Mouse (Mus musculus) liver, embryonic 14.5 days (tissue): ENCODE results near the gene Pear1. TPM values are rescaled to one million over a fixed set of nuclear protein-coding genes. Genes with fewer than 3 reads are reported as not detected.

Experiments
- ATAC-seq: fragments of 200-750 bp; cut with Nextera tagmentation; 2 replicates; pipeline ENCODE4 v1.8.0; 2017; ENCODE audit warnings: moderate number of reproducible peaks, mild to moderate bottlenecking, moderate library complexity; ENCODE audit not compliant: insufficient read depth
- DNase-seq, 3 experiments: peaks; one replicate each; pipeline ENCODE4 v3.0.0-alpha.2; 2012 to 2013; ENCODE audit warnings: low read depth in 3 of 3, low spot score in 3 of 3
- H3K27ac ChIP-seq: fragments of 300-500 bp; sonication (generic); 2 replicates; pipeline ENCODE4 v1.5.1; 2014; ENCODE audit warnings: moderate library complexity, mild to moderate bottlenecking, control low read depth, inconsistent platforms
- H3K27me3 ChIP-seq: fragments of 300-500 bp; sonication (generic); 2 replicates; pipeline ENCODE4 v1.6.1; 2014; ENCODE audit warnings: mild to moderate bottlenecking, low read length, moderate library complexity; ENCODE audit not compliant: control insufficient read depth, insufficient read depth
- H3K36me3 ChIP-seq: fragments of 300-500 bp; sonication (generic); replicated peaks from 2 replicates; pipeline ENCODE4 v1.6.1; 2014; ENCODE audit warnings: low read depth; ENCODE audit not compliant: control insufficient read depth, insufficient read depth
- H3K4me1 ChIP-seq, 2 experiments: fragments of 200-500 bp in 1 of 2; fragments of 300-500 bp in 1 of 2; sonication (generic) in 1 of 2; replicated peaks; 2 replicates each; pipeline ENCODE4 v1.6.1; 2012 to 2014; ENCODE audit warnings: antibody characterized with exemption in 1 of 2, inconsistent platforms in 1 of 2, low read length in 1 of 2; ENCODE audit not compliant: control insufficient read depth in 2 of 2, insufficient read depth in 2 of 2
- H3K4me2 ChIP-seq: fragments of 300-500 bp; sonication (generic); 2 replicates; pipeline ENCODE4 v1.6.1; 2014; ENCODE audit warnings: low read depth, mild to moderate bottlenecking, control low read depth, moderate library complexity
- H3K4me3 ChIP-seq, 2 experiments: fragments of 200-500 bp in 1 of 2; fragments of 300-500 bp in 1 of 2; sonication (generic) in 1 of 2; 2 replicates each; pipeline ENCODE4 v1.5.1; 2012 to 2014; ENCODE audit warnings: low read depth in 2 of 2, low read length in 2 of 2, mild to moderate bottlenecking in 2 of 2, control low read depth in 1 of 2, inconsistent platforms in 1 of 2, moderate library complexity in 1 of 2; ENCODE audit not compliant: insufficient read depth in 1 of 2
- H3K9ac ChIP-seq: fragments of 300-500 bp; sonication (generic); replicated peaks from 2 replicates; pipeline ENCODE4 v1.6.1; 2014; ENCODE audit warnings: mild to moderate bottlenecking, control low read depth, moderate library complexity
- H3K9me3 ChIP-seq: fragments of 300-500 bp; sonication (generic); 2 replicates; pipeline ENCODE4 v1.6.1; 2016; ENCODE audit warnings: low read length, mixed read lengths; ENCODE audit not compliant: control insufficient read depth
- CTCF ChIP-seq: IDR thresholded peaks from 2 replicates; pipeline ENCODE4 v1.5.1; 2016; ENCODE audit warnings: antibody characterized with exemption, low read depth, control low read depth
- EP300 ChIP-seq: IDR thresholded peaks from 2 replicates; pipeline ENCODE4 v1.6.1; 2016; ENCODE audit warnings: antibody characterized with exemption, low read depth
- WGBS: fragments of 180-500 bp; shearing (Covaris S2); extraction: QIAGEN DNeasy Blood & Tissue Kit; methylation state at CpG from one replicate; pipeline ENCODE4 v1.1.7; 2014; ENCODE audit not compliant: insufficient replicate concordance; 5-methylcytosine and 5-hydroxymethylcytosine counted together
- polyA plus RNA-seq, 2 experiments: library from polyadenylated mRNA; depleted of rRNA in 1 of 2; stranded (reverse) in 1 of 2; unstranded in 1 of 2; fragments of >200 nt; fragmentation: Nextera tagmentation in 1 of 2; extraction: Ambion mirVana in 1 of 2; gene quantifications; 2 replicates each; pipeline versions ENCODE4 v1.2.1 to v1.2.3; 2012 to 2014

Gene Pear1
- polyA plus RNA-seq, 2 experiments = 3.8 to 5.4 TPM

DNA sequence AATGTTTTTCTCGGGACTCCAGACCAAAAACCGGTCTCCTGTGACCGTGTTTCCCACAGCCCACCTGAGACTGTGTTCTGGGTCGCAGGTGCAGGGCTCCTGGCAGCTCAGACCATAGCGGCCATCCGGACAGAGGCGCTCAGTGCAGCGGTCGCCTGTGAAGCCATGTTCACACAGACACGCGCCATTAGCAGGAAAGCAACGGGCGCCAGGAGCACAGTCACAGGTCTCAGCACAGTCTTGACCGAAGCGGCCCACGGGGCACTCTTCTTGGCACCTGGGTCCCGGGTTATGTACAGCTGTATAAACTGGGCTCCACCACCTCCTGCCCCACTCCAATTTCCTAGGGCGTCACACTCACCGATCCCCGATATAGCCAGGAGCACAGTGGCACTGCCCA lies 67.6 kb downstream of the Pear1 start:
- no peaks in the 10 kb centered on the region for H3K27me3 ChIP-seq

DNA sequence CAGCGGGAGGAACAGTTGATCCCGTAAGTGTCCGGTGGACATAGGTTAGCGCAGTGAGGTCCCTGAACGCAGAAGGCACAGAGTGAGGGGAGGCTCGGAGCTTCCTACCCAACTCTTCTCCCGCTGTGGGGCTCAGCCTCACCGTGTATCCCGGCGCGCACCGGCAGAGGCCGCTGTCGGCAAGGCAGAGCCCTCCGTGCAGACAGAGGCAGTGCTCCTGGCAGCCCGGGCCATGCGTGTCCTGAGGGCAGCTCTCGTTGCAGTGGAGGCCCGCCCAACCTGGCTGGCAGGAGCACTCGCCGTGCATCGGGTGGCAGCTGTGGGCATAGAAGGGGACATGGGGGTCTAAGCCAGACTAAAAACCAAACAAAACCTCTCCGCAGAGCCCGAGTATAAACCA lies 68.1 kb downstream of the Pear1 start:
- TF ChIP-seq CTCF = peak; percentile 93
- no peak for TF ChIP-seq EP300
- Histone ChIP-seq H3K4me2 (no peak overlapping the region), H3K9ac (no peak overlapping the region), H3K9me3 (no peaks in the 10 kb centered on the region), H3K27ac (no peak overlapping the region), H3K4me1 (no peaks in the 10 kb centered on the region), H3K36me3 (no peaks in the 10 kb centered on the region), H3K4me3 (no peak overlapping the region), H3K27me3 (no peaks in the 10 kb centered on the region)
- 20% methylated on average over 24 of the region's 24 CpGs for WGBS
- peak; percentile 48; the same call in 1 of the 2 replicates for ATAC-seq
- DNase-seq = no peak

More for the DNA sequence above, 67.6 kb downstream of the Pear1 start:
- no peaks in the 10 kb centered on the region for H3K9me3 ChIP-seq
- no peak for ATAC-seq
- H3K4me1 ChIP-seq = no peaks in the 10 kb centered on the region
- no peak for DNase-seq
- H3K4me2 ChIP-seq = no peak overlapping the region
- 72% methylated on average over 20 of the region's 20 CpGs for WGBS
- H3K9ac ChIP-seq = no peak overlapping the region
- TF ChIP-seq EP300 (no peak), CTCF (no peak)
- H3K27ac ChIP-seq = no peak overlapping the region
- no peak overlapping the region for H3K4me3 ChIP-seq
- no peaks in the 10 kb centered on the region for H3K36me3 ChIP-seq

DNA sequence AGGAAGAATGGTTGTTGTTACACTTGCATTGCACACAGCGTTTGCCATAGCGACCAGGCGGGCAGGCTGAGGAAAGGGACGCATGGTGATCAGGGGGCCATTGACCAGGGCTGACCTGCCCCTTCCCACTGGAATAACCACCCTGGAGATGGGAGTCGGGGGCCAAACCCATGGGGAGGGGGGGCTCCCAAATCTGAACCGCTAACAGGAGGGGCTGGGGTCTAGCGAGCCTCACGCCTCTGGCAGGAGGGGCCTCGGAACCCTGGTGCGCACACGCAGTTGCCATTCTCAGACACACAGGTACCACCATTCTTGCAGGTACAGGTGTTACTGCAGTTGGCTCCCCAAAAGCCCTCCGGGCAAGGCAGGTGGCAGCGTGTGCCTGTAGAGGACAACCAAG lies 70.3 kb downstream of the Pear1 start:
- Histone ChIP-seq H3K4me3 (no peak overlapping the region), H3K9ac (no peak overlapping the region), H3K27me3 (no peaks in the 10 kb centered on the region), H3K4me1 (no peaks in the 10 kb centered on the region), H3K27ac (no peak overlapping the region), H3K4me2 (no peak overlapping the region), H3K9me3 (no peaks in the 10 kb centered on the region), H3K36me3 (no peaks in the 10 kb centered on the region)
- no peak for TF ChIP-seq CTCF
- ATAC-seq (no peak), DNase-seq (no peak)
- WGBS = 82% methylated on average over 13 of the region's 13 CpGs

DNA sequence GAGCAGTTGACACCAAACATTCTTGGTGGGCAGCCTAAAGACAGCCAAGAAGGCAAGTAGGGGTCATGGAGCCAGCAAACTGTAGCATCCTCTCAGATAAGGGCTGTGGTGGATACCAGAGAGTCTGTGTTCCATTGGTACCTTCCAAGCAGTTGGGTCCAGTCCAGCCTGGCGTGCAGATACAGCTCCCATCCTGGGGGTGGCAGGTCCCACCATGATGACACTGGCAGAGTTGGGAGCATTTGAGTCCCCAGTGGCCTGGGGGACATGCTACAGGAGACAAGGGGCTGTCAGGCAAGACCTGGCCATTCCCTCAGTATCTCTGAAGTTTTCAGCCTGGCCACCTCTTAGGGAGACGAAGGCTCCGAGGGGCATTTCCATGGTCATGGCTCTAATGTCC lies 71.5 kb downstream of the Pear1 start:
- H3K36me3 ChIP-seq = no peaks in the 10 kb centered on the region
- no peak overlapping the region for H3K4me2 ChIP-seq
- H3K27me3 ChIP-seq = no peaks in the 10 kb centered on the region
- H3K4me3 ChIP-seq = no peak overlapping the region
- no peak for ATAC-seq
- no peak for DNase-seq
- no peaks in the 10 kb centered on the region for H3K9me3 ChIP-seq
- 73% methylated on average over 3 of the region's 3 CpGs for WGBS
- H3K27ac ChIP-seq = no peak overlapping the region
- no peak overlapping the region for H3K9ac ChIP-seq
- no peaks in the 10 kb centered on the region for H3K4me1 ChIP-seq
- TF ChIP-seq EP300 = no peak
- no peak for TF ChIP-seq CTCF

GRCm38 (mm10) chr3:87749977-87750376 lies 74.1 kb downstream of the Pear1 start:
- Histone ChIP-seq H3K4me3 (no peak overlapping the region), H3K4me2 (no peak overlapping the region), H3K9me3 (no peaks in the 10 kb centered on the region), H3K36me3 (no peaks in the 10 kb centered on the region), H3K27me3 (no peaks in the 10 kb centered on the region), H3K4me1 (no peaks in the 10 kb centered on the region), H3K9ac (no peak overlapping the region), H3K27ac (no peak overlapping the region)
- no peak for TF ChIP-seq CTCF
- no peak for TF ChIP-seq EP300
- DNase-seq = no peak
- WGBS = 76% methylated on average over 12 of the region's 12 CpGs
- ATAC-seq = no peak

DNA sequence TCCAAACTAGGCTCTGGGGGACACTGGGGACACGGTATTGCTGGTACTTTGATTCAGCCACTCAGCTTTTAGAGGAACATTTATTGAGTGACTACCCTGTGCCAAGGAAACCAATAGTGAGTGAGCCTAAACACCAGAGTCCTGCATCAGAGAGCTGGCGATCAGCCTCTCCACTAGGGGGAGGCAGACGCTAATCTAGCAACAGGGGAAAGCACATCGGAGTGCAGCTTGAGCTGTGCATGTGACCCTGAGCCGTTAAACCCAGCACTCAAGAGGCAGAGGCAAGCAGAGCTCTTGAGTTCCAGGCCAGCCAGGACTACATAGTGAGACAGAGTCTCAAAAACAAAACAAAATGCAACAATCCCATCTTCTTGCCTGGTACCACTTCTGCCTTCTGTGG lies 75.1 kb downstream of the Pear1 start:
- H3K9ac ChIP-seq = no peak overlapping the region
- DNase-seq (peak in 1 of 3 experiments; percentile 30), ATAC-seq (no peak)
- no peak overlapping the region for H3K27ac ChIP-seq
- no peaks in the 10 kb centered on the region for H3K36me3 ChIP-seq
- no peaks in the 10 kb centered on the region for H3K27me3 ChIP-seq
- no peak overlapping the region for H3K4me3 ChIP-seq
- no peaks in the 10 kb centered on the region for H3K4me1 ChIP-seq
- H3K4me2 ChIP-seq = no peak overlapping the region
- WGBS = 13% methylated on average over 5 of the region's 5 CpGs
- H3K9me3 ChIP-seq = no peaks in the 10 kb centered on the region
- TF ChIP-seq CTCF (peak; percentile 82), EP300 (no peak)
